Mouse (Mus musculus) forebrain, embryonic 14.5 days (tissue): ENCODE results near the gene Mxd1. TPM values are rescaled to one million over a fixed set of nuclear protein-coding genes. Genes with fewer than 3 reads are reported as not detected.

ENCODE experiments used
- ATAC-seq: fragments of 200-750 bp; cut with Nextera tagmentation; 2 replicates; pipeline ENCODE4 v1.8.0; 2017; ENCODE audit warnings: mild to moderate bottlenecking, moderate library complexity
- DNase-seq: peaks from one replicate; pipeline ENCODE4 v3.0.0-alpha.2; 2015; ENCODE audit warnings: low spot score
- H3K27ac ChIP-seq: fragments of 300-500 bp; sonication (generic); 2 replicates; pipeline ENCODE4 v1.5.1; 2014; ENCODE audit warnings: low read depth, mild to moderate bottlenecking, control low read depth, low read length, moderate library complexity
- H3K27me3 ChIP-seq: fragments of 300-500 bp; sonication (generic); replicated peaks from 2 replicates; pipeline ENCODE4 v1.6.1; 2014; ENCODE audit warnings: low read length, control low read depth, mixed read lengths; ENCODE audit not compliant: control insufficient read depth, insufficient read depth
- H3K36me3 ChIP-seq: fragments of 300-500 bp; sonication (generic); 2 replicates; pipeline ENCODE4 v1.6.1; 2014; ENCODE audit warnings: low read length, control low read depth; ENCODE audit not compliant: control insufficient read depth, insufficient read depth
- H3K4me1 ChIP-seq: fragments of 300-500 bp; sonication (generic); 2 replicates; pipeline ENCODE4 v1.6.1; 2014; ENCODE audit warnings: antibody characterized with exemption, low read length, control low read depth; ENCODE audit not compliant: control insufficient read depth, insufficient read depth
- H3K4me2 ChIP-seq: fragments of 300-500 bp; sonication (generic); 2 replicates; pipeline ENCODE4 v1.6.1; 2014; ENCODE audit warnings: mild to moderate bottlenecking, control low read depth, low read length
- H3K4me3 ChIP-seq: fragments of 300-500 bp; sonication (generic); 2 replicates; pipeline ENCODE4 v1.5.1; 2014; ENCODE audit warnings: low read depth, low read length, control low read depth
- H3K9ac ChIP-seq: fragments of 300-500 bp; sonication (generic); 2 replicates; pipeline ENCODE4 v1.6.1; 2014; ENCODE audit warnings: mild to moderate bottlenecking, low read length, control low read depth, moderate library complexity
- H3K9me3 ChIP-seq: fragments of 300-500 bp; sonication (generic); replicated peaks from 2 replicates; pipeline ENCODE4 v1.6.1; 2016; ENCODE audit warnings: low read length, control low read depth, mixed read lengths; ENCODE audit not compliant: control insufficient read depth
- WGBS: fragments of 180-500 bp; shearing (Covaris S2); extraction: QIAGEN DNeasy Blood & Tissue Kit; methylation state at CpG from one replicate; pipeline ENCODE4 v1.1.7; 2014; 5-methylcytosine and 5-hydroxymethylcytosine counted together
- polyA plus RNA-seq: library from polyadenylated mRNA; unstranded; fragments of >200 nt; fragmentation: Nextera tagmentation; extraction: Ambion mirVana; gene quantifications from 2 replicates; pipeline ENCODE4 v1.2.1, GENCODE M21; 2014

Mxd1 gene
- polyA plus RNA-seq, 1 experiment from 2014 or later: 15.3 TPM

GRCm38 (mm10) chr6:86624074-86625030 lies 44.6 kb downstream of the Mxd1 start:
- Histone ChIP-seq H3K36me3 (no peaks in the 10 kb centered on the region), H3K27ac (no peak overlapping the region), H3K9ac (no peak overlapping the region), H3K9me3 (no peaks in the 10 kb centered on the region), H3K4me1 (no peaks in the 10 kb centered on the region), H3K4me2 (no peak overlapping the region), H3K27me3 (no peaks in the 10 kb centered on the region), H3K4me3 (no peak overlapping the region)
- ATAC-seq (no peak), DNase-seq (peak; percentile 13)
- WGBS: 51% methylated on average over 18 of the region's 18 CpGs

- no peak overlapping the region for H3K27ac ChIP-seq
- H3K36me3 ChIP-seq: no peaks in the 10 kb centered on the region
- H3K9ac ChIP-seq: no peak overlapping the region
- DNase-seq (no peak), ATAC-seq (no peak)
- H3K4me2 ChIP-seq: no peak overlapping the region
- H3K27me3 ChIP-seq: no peaks in the 10 kb centered on the region
- H3K4me1 ChIP-seq: no peaks in the 10 kb centered on the region
- no peak overlapping the region for H3K4me3 ChIP-seq
- no peaks in the 10 kb centered on the region for H3K9me3 ChIP-seq
- WGBS: 90% methylated on average over 4 of the region's 4 CpGs
These were observed 45.8 kb downstream of the Mxd1 start for GRCm38 (mm10) chr6:86623201-86623600.

- no peaks in the 10 kb centered on the region for H3K27me3 ChIP-seq
- no peak overlapping the region for H3K27ac ChIP-seq
- 92% methylated on average over 4 of the region's 4 CpGs for WGBS
- H3K4me1 ChIP-seq: no peaks in the 10 kb centered on the region
- ATAC-seq (no peak), DNase-seq (no peak)
- no peaks in the 10 kb centered on the region for H3K9me3 ChIP-seq
- H3K9ac ChIP-seq: no peak overlapping the region
- H3K4me3 ChIP-seq: no peak overlapping the region
- H3K36me3 ChIP-seq: no peaks in the 10 kb centered on the region
- H3K4me2 ChIP-seq: no peak overlapping the region
These were observed 53.7 kb downstream of the Mxd1 start for GRCm38 (mm10) chr6:86615301-86615700.

GRCm38 (mm10) chr6:86610714-86611113 lies 58.2 kb downstream of the Mxd1 start:
- Histone ChIP-seq H3K4me3 (no peak overlapping the region), H3K9me3 (no peaks in the 10 kb centered on the region), H3K36me3 (no peaks in the 10 kb centered on the region), H3K9ac (no peak overlapping the region), H3K4me2 (no peak overlapping the region), H3K4me1 (no peaks in the 10 kb centered on the region), H3K27me3 (no peaks in the 10 kb centered on the region), H3K27ac (no peak overlapping the region)
- WGBS: 62% methylated on average over 5 of the region's 5 CpGs
- ATAC-seq: no peak
- no peak for DNase-seq

GRCm38 (mm10) chr6:86609235-86609634 lies 59.7 kb downstream of the Mxd1 start:
- Histone ChIP-seq H3K9me3 (no peaks in the 10 kb centered on the region), H3K27ac (no peak overlapping the region), H3K27me3 (no peaks in the 10 kb centered on the region), H3K9ac (no peak overlapping the region), H3K36me3 (no peaks in the 10 kb centered on the region), H3K4me3 (no peak overlapping the region), H3K4me1 (no peaks in the 10 kb centered on the region), H3K4me2 (no peak overlapping the region)
- DNase-seq: no peak
- no peak for ATAC-seq
- 92% methylated on average over 6 of the region's 6 CpGs for WGBS

GRCm38 (mm10) chr6:86607471-86607870 lies 61.5 kb downstream of the Mxd1 start:
- no peaks in the 10 kb centered on the region for H3K4me1 ChIP-seq
- no peak for ATAC-seq
- no peak for DNase-seq

GRCm38 (mm10) chr6:86606289-86606688 lies 62.7 kb downstream of the Mxd1 start:
- DNase-seq (no peak), ATAC-seq (no peak)
- Histone ChIP-seq H3K4me3 (no peak overlapping the region), H3K36me3 (no peaks in the 10 kb centered on the region), H3K4me1 (no peaks in the 10 kb centered on the region), H3K27me3 (no peaks in the 10 kb centered on the region), H3K27ac (no peak overlapping the region), H3K9ac (no peak overlapping the region), H3K9me3 (no peaks in the 10 kb centered on the region), H3K4me2 (no peak overlapping the region)
- 84% methylated on average over 4 of the region's 4 CpGs for WGBS

More at GRCm38 (mm10) chr6:86607471-86607870, 61.5 kb downstream of the Mxd1 start:
- H3K9ac ChIP-seq: no peak overlapping the region
- H3K27me3 ChIP-seq: no peaks in the 10 kb centered on the region
- H3K36me3 ChIP-seq: no peaks in the 10 kb centered on the region
- H3K4me3 ChIP-seq: no peak overlapping the region
- H3K27ac ChIP-seq: no peak overlapping the region
- 88% methylated on average over 6 of the region's 6 CpGs for WGBS
- no peaks in the 10 kb centered on the region for H3K9me3 ChIP-seq
- no peak overlapping the region for H3K4me2 ChIP-seq

- Histone ChIP-seq H3K9me3 (no peaks in the 10 kb centered on the region), H3K27me3 (no peaks in the 10 kb centered on the region), H3K4me3 (no peak overlapping the region), H3K36me3 (no peaks in the 10 kb centered on the region), H3K9ac (no peak overlapping the region), H3K27ac (no peak overlapping the region), H3K4me2 (no peak overlapping the region), H3K4me1 (no peaks in the 10 kb centered on the region)
- DNase-seq (no peak), ATAC-seq (no peak)
- 78% methylated on average over 7 of the region's 7 CpGs for WGBS
These were observed 63.7 kb downstream of the Mxd1 start for GRCm38 (mm10) chr6:86605260-86605659.

- Histone ChIP-seq H3K4me1 (no peaks in the 10 kb centered on the region), H3K36me3 (no peaks in the 10 kb centered on the region), H3K9me3 (no peaks in the 10 kb centered on the region), H3K27ac (no peak overlapping the region), H3K4me3 (no peak overlapping the region), H3K9ac (no peak overlapping the region), H3K27me3 (no peaks in the 10 kb centered on the region), H3K4me2 (no peak overlapping the region)
- DNase-seq: peak; percentile 66
- WGBS: 29% methylated on average over 6 of the region's 6 CpGs
- ATAC-seq: peak; percentile 55
These were observed 69.0 kb downstream of the Mxd1 start for GRCm38 (mm10) chr6:86599951-86600414.
